Mouse (Mus musculus): ENCODE data around the gene Rin2.

DNA sequence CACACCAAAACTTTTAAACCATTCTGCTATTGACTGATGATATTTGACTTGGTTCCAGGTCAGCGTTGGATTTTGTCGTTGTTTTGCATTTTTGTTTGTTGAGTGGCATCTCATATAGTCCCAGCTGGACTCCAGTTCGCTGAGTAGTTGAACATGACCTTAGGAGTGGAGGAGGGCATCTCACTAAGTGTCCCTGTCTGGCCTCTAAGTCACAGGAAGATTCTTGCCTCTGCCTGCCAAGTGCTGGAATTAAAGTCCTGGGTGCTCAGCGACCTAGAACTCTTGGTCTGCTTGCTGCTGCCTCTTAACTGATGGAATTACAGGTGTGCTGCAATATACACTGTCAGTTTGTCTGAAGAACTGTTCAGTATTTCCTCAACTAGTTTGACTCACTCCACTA lies 154.2 kb downstream of the Rin2 start:
- TF ChIP-seq CTCF (IDR thresholded peaks at IDR 0.05) (no peak), EP300 (IDR thresholded peaks at IDR 0.05) (no peak)

Measured in lung, postnatal 0 days (tissue).